Mouse (Mus musculus) spleen, postnatal 14 days (tissue): ENCODE measurements at regions not wholly inside any gene's neighbourhood (a gene's known extent, or its start where the extent isn't known, plus 50 kb on each side); places are given as distances from the start of the nearest gene placed in this dataset.
"Not testable (repeated sequence)": the region's sequence is repeated elsewhere in the genome, so short reads cannot be mapped to it uniquely, and the experiment has no call there.

Experiments used
- DNase-seq, 2 experiments: peaks; one replicate each; pipeline ENCODE4 v3.0.0; 2021 to 2022; ENCODE audit warnings: low spot score in 2 of 2

GRCm38 (mm10) chr1:101901601-101902000 is 2129.0 kb downstream of the Cntnap5b start:
- DNase-seq, result not testable (repeated sequence)

- peak in 1 of 2 experiments; percentile 2 for DNase-seq
Measured at GRCm38 (mm10) chr1:101902154-101902825, 2129.7 kb downstream of the Cntnap5b start.

- not testable (repeated sequence) for DNase-seq
Measured at GRCm38 (mm10) chr1:101902826-101903210, 2130.3 kb downstream of the Cntnap5b start.

- not testable (repeated sequence) for DNase-seq
Measured at GRCm38 (mm10) chr1:101916991-101917390, 2144.4 kb downstream of the Cntnap5b start.

- no peak for DNase-seq
Measured at GRCm38 (mm10) chr1:101918872-101919271, 2146.3 kb downstream of the Cntnap5b start.

GRCm38 (mm10) chr1:101941107-101941506 is 2168.5 kb downstream of the Cntnap5b start:
- no peak for DNase-seq
